Mouse (Mus musculus): ENCODE measurements around the gene Rnh1.

The Rnh1 gene

DNA sequence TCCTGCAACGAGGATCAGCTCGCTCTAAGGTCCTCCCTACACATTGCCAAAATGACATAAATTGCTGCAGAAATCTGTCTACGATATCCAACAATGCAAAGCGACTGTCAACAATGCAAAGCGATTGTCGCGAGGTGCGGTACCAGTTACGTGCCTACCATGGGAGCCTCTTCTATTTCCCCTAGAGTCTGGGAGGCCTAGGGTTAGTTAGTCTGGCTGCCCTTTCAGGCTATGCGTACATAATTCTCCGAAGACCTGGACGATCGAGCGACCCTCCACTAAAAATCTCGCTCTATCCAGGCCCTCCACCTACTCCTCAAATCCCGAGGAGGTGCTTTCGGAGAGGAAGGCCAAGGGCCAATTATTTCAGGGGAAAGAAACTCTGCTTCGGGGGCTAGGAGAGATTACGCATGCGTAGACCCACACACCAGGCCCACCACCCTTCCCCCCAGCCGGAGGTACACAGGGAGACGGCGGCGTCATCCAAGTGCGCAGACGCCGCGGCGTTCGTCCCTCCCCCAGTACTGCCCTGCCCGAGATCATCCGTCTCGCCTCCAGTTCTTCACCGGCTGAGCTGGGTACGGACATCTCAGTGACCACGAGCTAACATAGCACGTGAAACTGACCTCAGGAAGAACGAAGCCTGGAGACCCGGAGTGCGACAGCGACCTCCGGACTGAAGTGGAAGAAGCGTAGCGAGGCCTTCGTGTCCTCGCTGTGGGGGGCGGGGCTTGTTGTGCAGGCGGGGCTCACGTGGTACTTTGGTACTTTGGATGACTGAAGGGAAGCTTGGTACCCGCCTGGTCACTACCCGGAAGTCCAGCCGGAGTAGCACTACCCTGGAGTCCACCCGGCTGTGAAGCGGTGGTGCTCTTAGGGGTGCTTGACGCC is at the start of gene Rnh1:
Gene Rnh1 (minus strand): TSS at position 742 of the 891 bp plus-strand sequence.
- DNase-seq (ENCODE audit: inconsistent age in 2 of 2, low spot score in 1 of 2): peak; percentile 94 to 98

- DNase-seq (ENCODE audit: inconsistent age in 2 of 2, low spot score in 1 of 2): no peak
Observed at GRCm38 (mm10) chr7:141222126-141222467, 49.4 kb upstream of the Rnh1 start.

- DNase-seq (ENCODE audit: inconsistent age in 2 of 2, low spot score in 1 of 2): peak; percentile 99
Observed at GRCm38 (mm10) chr7:141221249-141222125, 48.8 kb upstream of the Rnh1 start.

DNA sequence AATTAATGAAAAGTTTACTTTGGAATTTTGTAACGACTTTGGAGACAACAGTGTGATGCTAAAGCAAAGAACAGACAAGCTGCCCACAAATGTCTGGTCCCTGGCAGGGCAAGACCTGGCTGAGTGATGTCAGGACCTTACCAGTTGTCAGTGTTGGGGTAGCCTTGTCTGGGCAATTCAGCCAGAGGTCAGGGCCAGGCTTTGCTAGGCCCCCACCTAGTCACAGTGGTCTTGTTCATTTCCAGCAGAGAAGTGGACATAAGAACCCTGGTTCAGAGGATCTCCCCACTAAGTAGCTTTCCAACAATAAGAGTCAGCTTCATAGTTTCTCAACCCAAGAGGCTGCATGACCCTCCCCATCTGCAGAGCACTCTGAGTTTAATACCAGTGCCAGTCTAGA is 47.7 kb upstream of the Rnh1 start:
- DNase-seq (ENCODE audit: inconsistent age in 2 of 2, low spot score in 1 of 2): no peak

GRCm38 (mm10) chr7:141219558-141220099 is 47.0 kb upstream of the Rnh1 start:
- DNase-seq (ENCODE audit: inconsistent age in 2 of 2, low spot score in 1 of 2): no peak

DNA sequence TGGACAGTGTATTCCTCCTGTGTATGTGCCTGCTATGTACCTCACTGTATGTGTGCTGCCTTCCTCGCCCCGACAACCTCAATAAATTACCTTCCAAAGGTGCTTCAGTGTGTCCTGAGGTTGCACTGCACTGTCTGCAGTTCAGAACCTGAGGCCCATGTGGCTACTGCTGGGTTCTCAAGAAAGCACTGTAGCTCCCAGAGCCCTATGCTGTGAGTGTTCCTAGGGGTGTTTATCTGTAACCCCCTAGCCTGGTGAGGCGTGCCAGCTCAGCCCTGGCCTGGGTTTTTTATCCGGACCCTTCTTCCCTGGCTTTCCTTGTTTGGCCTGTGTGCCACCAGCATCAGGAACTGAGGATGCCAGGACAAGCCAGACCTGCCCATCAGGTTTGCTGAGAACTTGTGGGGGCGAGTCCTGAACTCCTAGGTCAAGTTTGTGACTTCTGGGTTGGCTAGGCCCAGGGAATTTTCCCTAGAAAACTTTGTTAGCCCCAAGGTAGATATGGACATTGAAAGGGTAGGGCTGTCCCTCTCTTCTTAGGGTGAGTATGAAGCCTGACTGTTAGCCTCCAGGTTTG is 46.0 kb upstream of the Rnh1 start:
- no peak for DNase-seq (ENCODE audit: inconsistent age in 2 of 2, low spot score in 1 of 2)

GRCm38 (mm10) chr7:141218141-141218540 is 45.5 kb upstream of the Rnh1 start:
- no peak for DNase-seq (ENCODE audit: inconsistent age in 2 of 2, low spot score in 1 of 2)

DNA sequence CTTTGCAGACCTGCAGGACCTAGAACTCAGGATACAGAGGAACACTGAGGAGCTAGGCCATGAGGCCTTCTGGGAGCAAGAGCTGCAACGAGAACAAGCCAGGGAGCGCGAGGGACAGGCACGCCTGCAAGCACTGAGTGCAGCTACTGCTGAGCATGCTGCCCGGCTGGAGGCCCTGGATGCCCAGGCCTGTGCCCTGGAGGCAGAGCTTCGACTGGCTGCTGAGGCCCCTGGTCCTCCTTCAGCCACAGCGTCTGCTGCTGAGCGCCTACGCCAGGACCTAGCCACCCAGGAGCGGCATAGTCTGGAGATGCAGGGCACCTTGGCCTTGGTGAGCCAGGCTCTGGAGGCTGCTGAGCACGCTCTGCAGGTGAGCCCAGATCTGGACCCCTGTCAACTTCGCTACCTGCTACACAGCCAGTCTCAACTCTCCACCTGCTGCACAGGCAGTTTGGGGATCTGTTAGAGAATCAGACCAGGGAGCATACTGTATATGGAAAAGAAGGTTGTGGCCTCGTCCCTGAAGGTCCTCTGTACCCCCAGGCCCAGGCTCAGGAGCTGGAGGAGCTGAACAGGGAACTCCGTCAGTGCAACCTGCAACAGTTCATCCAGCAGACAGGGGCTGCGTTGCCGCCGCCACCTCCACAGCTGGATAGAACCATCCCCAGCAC is 44.8 kb upstream of the Rnh1 start:
- no peak for DNase-seq (ENCODE audit: inconsistent age in 2 of 2, low spot score in 1 of 2)

DNA sequence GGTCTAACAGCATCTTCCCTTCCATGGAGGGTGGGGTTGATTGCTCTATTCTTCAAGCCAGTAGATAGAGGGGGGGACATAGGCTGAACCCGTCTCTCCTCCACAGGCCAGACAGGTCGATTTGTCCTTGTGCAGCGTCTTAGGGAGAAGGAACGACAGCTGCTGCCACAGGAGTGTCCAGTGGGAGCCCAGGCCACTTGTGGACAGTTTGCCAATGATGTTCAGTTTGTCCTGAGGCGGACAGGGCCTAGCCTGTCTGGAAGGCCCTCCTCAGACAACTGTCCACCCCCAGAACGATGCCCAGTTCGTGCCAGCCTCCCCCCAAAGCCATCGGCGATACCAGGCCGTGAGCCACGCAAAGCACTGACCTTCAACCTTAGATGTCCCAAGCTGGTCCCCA is 44.2 kb upstream of the Rnh1 start:
- DNase-seq (ENCODE audit: inconsistent age in 2 of 2, low spot score in 1 of 2): no peak

GRCm38 (mm10) chr7:141215880-141216733 is 43.5 kb upstream of the Rnh1 start:
- peak; percentile 61 to 84 for DNase-seq (ENCODE audit: inconsistent age in 2 of 2, low spot score in 1 of 2)

DNA sequence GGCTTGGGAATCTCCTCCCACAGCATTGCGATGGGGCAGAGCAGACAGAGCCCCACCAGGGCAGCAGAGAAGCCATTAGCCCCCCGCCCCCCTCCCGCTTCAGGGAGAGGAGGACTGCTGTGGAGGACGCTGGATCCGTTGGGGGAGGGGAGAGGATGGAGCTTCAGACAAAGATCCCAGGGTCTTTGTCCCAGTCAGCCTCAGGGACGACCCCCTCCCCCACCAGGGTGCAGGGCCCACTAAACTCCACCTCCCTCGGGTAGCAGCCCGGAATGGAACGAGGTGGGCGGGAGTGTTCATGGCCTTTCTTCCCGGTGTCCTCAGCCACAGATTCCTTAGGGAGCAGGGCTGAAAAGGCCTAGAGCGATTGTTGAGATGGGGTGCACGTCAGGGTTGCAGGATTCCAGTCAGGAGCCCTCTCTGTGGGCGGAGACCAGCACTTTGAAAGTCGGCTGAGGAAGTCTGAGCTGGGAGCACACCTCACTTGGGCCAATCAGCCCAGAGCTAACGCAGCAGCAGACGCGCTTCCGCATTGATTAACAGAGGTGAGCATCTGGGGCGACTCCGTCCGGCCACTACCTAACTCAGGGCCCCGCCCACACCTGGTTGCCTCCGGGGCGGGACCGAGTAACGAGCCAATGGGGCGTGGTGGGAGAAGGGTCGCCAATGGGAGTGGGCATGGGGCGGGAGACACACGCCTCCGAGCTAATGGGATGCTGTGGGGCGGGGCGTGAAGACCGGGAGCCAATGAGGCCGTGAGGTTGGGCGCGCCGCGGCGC is 42.6 kb upstream of the Rnh1 start, which contains the start of gene Rassf7:
Gene Rassf7 (plus strand): TSS at position 760 of the 779 bp plus-strand sequence.
- DNase-seq (ENCODE audit: inconsistent age in 2 of 2, low spot score in 1 of 2): peak; percentile 95 to 97

DNA sequence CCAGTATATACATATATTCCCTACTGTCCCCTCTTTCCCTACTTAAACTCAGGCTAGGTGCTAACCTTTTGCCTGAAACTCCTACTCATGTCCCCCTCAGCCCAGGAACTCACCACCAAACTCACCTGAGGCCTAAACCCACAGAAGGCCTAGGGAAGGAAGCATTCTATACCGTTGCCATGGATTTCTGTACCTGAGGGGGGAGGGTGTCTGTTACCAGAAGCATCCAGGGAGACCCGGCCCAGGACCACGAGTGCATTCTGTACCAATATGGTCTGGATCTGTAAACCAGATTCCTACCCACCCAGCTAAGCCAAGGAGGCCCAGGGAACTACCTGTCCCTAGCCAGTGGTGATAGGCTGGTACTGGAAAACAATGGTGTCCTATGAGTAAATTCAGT is 41.7 kb upstream of the Rnh1 start:
- DNase-seq (ENCODE audit: inconsistent age in 2 of 2, low spot score in 1 of 2): no peak

GRCm38 (mm10) chr7:141213605-141214235 is 41.1 kb upstream of the Rnh1 start, which contains the start of gene Lmntd2:
Gene Lmntd2, minus strand, starts transcription at chr7:141214080.
- no peak for DNase-seq (ENCODE audit: inconsistent age in 2 of 2, low spot score in 1 of 2)

GRCm38 (mm10) chr7:141213133-141213532 is 40.5 kb upstream of the Rnh1 start:
- no peak for DNase-seq (ENCODE audit: inconsistent age in 2 of 2, low spot score in 1 of 2)

DNA sequence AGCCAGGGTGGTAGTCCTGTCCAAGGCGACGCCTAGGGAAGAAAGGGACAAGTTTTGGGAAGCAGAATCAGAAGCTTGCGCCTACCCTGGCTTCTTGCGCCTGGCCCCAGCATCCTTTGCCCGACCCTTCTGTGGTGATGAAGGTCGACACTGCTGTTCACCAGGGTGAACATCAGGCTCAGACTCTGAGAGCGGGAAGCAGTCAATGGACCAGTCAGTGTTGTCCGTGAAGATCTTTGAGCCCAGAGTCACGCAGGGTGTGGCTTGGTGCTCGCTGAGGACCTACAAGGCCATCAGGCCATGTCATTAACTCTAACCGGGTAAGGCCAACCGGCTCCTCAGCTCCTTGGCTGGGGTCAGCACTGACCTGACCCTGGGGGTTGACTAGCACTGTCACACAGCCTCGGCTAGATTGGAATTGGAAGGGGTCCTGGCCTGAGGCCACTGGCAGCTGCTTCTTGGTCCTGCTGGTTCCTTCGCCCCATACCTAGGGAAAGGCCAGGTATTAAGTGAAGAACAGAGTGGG is 38.0 kb upstream of the Rnh1 start:
- DNase-seq (ENCODE audit: inconsistent age in 2 of 2, low spot score in 1 of 2): no peak

GRCm38 (mm10) chr7:141210137-141210536 is 37.5 kb upstream of the Rnh1 start:
- DNase-seq (ENCODE audit: inconsistent age in 2 of 2, low spot score in 1 of 2): no peak

GRCm38 (mm10) chr7:141209526-141209925 is 36.9 kb upstream of the Rnh1 start:
- DNase-seq (ENCODE audit: inconsistent age in 2 of 2, low spot score in 1 of 2): no peak

Measured in adrenal gland, adult (tissue).